Mouse (Mus musculus): ENCODE results near the gene Rfc5. TPM values are rescaled to one million over a fixed set of nuclear protein-coding genes. Genes with fewer than 3 reads are reported as not detected.
"Not testable (repeated sequence)": the region's sequence is repeated elsewhere in the genome, so short reads cannot be mapped to it uniquely, and the experiment has no call there.

The Rfc5 gene
- 15.4 and 16.8 TPM in 2 replicates for total RNA-seq (2021)
- long read RNA-seq, experiment 1, transcript Rfc5-201 (11 exons, 2,796 nt), result major isoform, 39 of 45 reads
- long read RNA-seq, experiment 1, partial matches to known transcripts, result 0 of 45 reads
- long read RNA-seq, experiment 1, other reads (novel, unspliced or antisense), result 5 of 45 reads
- long read RNA-seq, experiment 2, transcript Rfc5-201 (11 exons, 2,796 nt), result major isoform, 22 of 28 reads
- long read RNA-seq, experiment 2, partial matches to known transcripts, result 1 of 28 reads
- long read RNA-seq, experiment 2, other reads (novel, unspliced or antisense), result 5 of 28 reads

DNA sequence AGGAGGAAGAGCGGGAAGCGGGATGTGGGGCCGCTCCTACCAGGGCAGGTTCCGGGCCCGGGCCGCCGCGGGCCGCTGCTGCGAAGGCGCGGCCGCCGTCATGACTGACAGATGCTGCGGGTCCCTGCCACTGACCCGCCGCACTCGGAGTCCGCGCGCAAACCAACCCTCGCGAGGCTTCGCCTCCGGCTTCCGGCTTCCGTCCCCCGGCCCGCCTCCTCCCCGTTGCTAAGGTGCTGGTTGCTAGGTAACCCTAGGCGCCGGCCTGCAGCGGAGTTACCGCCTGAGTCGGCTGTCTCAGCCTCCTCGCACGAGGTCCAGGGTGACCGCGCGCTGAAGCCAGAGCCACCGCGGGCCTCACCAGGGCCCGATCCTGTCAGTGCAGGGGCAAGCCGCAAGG, at the start of gene Rfc5:
TSS of gene Rfc5 (minus strand) at position 171 of the 400 bp plus-strand sequence.
- DNase-seq, result peak; percentile 99

DNA sequence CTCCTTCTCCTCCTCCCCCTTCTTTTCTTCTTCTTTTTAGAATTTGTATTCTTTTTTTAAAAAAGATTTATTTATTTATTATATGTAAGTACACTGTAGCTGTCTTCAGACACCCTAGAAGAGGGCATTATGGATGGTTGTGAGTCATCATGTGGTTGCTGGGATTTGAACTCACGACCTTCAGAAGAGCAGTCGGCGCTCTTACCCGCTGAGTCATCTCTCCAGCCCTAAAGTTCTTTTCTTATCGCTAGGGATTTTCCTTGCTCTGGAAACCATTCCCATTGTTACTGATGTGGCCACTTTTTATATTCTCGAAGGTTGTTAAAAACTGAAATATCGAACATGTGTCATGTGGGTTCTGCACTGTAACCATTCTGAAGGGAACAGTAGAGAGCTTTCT, 44.7 kb upstream of the Rfc5 start:
- not testable (repeated sequence) for DNase-seq

DNA sequence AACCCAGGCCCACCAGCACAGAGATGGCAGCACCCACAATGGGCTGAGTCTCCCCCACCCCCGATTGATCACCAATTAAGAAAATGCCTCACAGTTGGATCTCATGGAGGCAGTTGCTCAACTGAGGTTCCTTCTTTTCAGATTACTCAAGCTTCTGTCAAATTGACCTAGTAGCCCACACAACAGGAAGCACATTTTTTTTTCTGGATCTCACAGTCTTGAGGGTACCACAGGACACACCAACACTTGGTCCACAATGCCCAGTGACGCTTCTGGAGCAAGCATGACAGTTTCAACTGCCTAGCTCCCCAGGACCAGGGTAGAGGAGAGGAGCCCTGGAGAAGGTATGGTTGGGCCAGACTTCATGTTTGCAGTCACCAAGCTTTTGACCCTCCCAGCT, 28.6 kb upstream of the Rfc5 start:
- DNase-seq, result no peak

DNA sequence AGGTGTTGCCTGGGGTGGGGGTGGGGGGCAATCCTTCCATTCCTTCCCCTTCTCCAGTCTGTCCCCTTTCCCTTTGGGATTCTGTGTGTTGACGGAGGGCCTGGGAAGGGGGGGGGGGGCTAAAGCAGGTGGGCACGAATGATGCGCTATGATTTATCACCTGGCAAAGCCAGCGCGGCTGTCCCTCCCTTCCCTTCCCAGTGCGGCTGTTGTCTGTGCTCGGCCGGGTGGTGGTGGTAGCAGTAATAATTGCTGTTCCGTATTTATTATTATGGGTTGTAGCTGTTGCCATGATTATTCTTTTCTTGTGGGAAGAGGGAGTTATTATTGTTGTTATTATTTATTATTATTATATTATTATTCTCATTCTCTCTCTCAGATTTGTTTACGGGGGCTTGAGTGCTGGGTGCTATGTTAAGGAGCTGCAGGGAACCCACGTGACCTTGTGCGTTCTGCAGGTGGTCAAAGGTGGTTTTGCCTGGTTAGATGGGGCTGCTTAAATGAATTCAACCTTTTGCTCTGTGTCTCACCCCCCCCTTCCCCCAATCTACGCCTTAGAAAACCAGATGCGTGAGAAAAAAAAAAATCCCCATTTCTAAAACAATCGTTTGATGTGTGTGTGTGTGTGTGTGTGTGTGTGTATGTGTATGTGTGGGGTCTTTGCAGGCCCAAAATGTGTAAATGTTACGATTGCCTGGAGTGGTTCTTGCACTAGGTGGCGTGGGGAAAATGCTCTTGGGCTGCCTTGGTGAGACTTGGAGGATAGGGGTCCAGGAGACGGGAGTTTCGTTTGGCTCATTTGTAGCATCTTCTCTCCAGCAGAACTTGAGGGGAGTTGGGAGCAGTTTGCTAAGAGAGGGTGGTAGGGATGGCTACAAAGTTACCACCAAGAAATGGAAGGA, 26.4 kb upstream of the Rfc5 start:
- DNase-seq, result no peak

DNA sequence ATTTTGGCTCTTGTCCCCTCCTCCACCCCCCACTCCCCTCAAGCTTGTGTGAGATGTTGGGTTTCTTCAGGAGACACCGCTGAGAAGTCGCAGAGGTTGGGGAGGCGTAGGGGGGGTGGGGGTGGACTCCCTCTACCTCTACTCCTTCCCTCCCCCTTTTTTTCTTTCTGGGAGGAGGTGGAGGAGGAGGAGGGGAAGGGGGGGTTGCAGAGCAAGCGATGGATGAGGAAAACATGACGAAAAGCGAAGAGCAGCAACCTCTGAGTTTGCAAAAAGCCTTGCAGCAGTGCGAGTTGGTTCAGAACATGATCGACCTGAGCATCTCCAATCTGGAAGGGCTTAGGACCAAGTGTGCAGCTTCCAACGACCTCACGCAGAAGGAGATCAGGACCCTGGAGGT, 25.8 kb upstream of the Rfc5 start:
- DNase-seq, result no peak

DNA sequence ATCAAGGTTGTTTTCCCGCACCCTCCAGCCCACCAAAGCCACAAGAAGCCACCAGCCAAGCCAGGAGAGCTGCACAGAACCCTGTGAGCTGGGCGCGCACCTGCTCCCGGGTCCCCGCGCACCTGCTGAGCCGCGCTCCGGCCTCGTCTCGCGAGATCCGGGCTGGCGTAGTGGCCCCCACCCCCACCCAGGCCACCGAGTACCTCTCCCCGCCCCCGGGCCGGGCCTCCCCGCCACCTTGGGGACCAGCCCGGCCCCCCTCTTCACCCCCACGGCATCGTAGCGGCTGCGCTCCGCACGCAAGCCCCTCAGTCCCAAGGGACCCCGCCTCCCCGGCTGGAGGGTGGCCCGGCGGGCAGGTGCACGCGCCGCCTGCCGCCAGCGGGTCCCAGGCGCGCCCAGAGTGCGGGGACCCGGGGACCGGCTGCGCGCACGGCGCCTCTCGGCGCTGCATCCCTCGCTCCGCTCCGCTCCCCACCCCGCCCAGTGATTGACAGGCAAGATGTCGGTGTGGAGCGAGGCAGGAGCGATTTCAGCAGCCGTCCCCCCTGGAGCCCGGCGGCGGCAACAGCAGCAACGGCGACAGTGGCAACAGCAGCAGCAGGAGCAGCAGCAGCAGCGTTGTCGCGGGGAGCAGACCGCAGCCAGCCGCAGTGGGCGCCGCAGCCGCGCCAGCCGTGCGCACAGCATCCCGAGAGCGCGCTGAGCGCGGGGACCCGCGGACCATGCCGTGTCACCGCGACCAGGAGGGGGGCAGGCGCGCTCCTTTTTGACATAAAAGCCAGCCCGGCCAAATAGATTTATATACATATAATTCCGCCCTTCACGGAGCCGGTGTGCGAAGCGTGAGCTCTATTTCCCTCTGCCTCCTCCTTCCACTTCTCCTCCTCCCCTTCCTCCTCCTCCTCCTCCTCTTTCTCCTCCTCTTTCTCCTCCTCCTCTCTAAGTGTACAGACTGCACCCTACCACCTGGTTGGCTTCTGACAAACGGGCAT, 25.0 kb upstream of the Rfc5 start, which contains the start of gene Ksr2:
TSS of gene Ksr2 (plus strand) at position 494 of the 995 bp plus-strand sequence.
- peak; percentile 75 for DNase-seq

DNA sequence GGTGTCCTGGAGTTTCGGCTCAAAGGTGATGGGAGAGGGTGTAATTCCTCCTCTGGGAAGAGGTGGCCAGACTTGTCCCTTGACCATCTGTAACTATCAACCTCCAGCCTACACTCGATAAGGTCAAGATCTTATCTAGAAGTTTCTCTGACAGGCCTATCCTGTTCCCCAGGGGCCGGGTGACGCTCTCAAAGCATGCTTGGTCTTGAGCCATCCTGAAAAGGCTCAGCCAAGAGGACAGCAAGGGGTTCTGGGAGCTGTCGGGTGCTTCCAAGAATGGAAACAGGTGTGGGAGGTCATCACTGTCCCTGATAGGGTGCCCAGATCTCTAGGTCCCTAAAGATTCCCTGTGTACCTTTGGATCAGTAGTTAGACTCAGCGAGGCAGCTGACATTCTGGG, 20.5 kb upstream of the Rfc5 start:
- no peak for DNase-seq

DNA sequence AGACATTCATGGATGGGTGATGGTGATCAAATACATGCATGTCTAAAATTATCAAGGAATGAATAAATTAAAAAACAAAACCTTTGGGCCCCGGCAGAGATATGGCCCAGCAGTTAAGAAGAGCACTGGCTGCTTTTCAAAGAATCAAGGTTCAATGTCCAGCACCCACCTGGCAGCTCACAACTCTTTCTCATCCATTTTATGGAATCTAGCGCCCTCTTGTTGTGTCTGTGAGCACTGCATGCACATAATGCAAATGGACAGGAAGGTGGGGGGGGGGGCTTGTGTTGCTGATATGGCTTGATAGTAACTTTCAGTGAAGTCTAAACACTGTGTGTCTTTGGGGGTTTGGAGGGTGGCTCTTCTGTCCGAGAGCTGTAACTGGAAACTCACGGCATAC, 19.4 kb upstream of the Rfc5 start:
- peak; percentile 34 for DNase-seq

DNA sequence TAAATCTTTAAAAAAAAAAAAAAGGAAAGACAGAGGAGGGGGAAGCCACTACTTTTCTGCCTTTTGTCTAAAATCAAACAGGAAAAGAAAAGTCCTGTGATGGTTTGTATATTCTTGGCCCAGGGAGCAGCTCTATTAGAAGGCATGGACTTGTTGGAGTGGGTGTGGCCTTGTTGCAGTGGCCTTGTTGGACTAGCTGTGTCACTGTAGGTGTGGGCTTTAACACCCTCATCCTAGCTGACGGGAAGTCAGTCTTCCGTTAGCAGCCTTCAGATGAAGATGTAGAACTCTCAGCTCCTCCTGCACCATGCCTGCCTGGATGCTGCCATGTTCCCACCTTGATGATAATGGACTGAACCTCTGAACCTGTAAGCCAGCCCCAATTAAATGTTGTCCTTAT, 15.8 kb upstream of the Rfc5 start:
- DNase-seq, result not testable (repeated sequence)

DNA sequence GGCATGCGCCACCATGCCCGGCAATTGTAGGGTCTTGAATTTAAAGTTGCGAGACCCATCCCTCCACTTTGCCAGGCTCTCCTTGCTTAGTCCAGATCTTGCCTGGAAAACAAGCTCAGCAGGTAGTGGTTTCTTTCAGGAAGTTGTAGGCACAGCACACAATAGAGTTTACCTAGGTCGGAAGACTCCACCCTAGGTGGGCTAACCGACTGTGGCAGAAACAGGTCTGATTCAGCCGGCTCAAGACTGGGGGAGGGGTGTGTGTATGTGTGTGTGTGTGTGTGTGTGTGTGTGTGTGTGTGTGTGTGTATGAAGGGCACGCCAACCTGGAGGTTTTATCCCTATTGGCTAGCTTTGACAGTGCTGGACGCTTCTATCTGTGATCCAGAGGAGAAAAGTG, 14.8 kb upstream of the Rfc5 start:
- DNase-seq, result no peak

DNA sequence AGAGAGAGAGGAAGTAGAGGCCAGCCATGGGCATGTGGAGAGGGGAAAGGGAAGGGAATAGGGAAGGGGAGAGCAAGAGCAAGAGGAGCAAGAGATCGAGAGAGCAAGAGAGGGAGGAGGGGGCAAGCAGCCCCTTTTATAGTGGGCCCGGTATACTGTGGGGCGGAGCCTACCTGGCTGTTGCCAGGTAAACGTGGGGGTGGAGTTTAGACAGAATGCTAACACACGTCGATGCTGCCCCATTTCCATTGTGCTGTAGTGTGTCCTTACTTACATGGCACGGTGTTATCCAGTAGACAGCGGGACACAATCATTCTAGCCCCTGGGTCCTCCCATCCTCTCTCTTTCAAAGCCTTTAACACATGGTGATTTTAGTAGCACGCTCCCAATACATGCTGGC, 10.4 kb upstream of the Rfc5 start:
- DNase-seq, result no peak

DNA sequence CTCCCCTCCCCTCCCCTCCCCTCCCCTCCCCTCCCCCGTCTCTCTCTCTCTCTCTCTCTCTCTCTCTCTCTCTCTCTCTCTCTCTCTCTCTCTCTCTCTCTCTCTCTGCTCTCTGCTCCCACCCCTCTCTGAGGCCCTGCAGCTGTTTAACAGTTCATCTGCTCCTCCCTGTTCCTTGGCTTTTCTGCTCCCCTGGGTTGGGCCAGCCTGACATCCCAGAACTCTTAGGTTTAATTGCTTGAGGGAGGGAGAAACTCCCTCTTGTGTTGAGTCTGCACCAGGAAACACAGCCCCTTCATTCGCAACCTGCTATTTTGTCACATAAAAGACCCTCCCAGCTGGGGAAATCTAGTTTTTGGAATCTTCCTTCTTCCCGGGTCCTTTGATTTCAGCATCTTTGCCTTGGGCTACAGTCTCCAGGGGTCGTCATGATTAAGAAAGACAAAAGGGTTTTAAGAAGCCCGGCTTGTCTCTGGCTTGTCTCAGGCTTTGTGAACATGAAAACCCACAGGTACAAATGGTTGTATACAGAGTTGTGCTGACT, 9.2 kb upstream of the Rfc5 start:
- no peak for DNase-seq

DNA sequence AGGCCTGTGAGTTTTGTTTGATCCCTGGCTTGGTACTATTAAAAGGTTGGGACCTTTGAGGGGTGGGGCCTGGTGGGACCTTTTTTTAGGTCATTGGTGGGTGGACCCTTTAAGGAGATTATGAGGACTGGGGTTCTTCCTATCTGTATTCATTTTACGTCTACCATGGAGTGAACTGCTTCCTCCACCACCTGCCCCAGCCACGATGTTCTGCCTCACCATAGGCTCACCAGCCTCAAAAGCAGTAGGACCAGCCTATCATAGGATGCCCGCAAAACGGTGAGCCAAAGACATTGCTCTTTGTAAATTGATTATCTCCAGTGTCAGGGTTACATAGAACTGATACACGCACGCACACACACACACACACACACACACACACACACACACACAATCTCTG, 8.5 kb upstream of the Rfc5 start:
- no peak for DNase-seq

DNA sequence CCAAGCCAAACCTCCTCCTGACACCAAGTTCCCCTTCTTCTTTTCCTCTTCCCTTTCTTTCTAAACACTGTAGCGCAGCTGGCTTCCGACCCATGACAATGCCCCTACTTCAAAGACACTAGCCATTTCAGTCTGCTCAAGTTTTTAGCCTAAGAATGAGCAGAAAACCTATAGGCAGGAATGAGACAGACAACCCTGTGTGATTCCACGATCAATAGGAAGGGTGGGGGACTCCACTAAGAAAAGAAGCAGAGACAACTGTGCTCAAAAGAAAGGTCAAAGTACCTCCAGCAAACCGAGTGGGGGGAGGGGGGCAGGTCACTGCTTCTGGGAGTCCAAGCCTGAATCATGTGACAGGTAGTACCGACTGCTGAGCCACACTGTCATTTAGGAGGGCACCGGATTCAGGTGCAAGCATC, 7.8 kb upstream of the Rfc5 start:
- no peak for DNase-seq

DNA sequence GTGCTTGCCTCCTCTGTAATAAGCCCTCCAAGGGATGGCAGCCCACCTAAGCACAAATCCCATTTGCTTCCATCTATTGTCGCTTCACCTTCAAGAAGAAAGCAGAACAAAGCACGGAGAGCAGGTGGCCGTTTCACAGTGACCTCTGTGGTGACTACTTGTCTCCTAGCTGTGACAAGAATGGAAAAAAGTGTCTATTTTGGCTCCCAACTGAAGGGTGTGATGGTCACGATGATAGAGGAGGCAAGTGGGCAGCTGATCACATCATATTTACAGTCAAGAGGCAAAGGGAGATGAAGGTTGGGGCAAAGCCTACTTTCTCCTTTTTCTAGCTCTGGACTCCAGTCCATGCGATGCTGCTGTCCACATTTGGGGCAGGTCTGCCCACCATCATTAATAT, 7.0 kb upstream of the Rfc5 start:
- no peak for DNase-seq

DNA sequence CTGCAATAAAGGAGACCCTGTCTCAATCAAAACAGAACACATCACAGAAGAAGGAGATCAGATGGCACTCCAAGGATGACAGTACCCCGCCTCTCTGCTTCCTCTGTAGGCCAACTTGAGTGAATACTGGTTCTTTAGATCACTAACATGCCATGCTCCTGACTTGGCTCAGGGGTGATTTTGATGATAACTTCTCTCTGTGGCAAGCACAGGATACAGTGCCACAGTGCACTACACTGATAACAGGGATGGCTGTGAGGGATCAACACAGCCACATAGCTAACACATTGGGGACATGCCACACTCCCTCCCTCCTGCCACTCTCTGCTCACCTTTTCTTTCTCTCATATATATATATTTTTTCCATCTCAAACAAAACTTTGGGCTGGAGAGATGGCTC, 2.0 kb upstream of the Rfc5 start:
- no peak for DNase-seq

DNA sequence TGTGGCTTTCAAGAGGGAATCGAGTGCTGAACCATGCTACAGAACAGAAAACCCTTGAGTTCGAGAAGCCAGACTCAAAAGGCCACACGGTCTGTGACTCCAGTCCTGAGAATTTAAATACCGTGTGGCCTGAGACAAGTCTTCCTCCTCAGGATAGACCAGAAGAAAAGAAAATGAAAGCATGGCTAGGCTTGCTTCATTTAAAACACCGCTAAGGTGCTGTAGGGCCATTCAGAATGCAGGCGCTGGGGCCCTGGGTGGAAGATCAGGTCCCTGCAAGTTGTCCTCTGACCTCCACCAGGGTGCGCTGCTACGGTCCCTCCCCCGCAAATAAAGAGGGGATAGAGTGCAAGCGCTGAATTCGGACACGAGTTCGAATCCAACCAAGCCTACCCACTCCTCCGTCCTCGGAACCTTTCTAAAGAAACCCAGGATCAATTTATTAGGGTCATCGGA, 523 bp downstream of the Rfc5 start:
- DNase-seq, result peak; percentile 79

DNA sequence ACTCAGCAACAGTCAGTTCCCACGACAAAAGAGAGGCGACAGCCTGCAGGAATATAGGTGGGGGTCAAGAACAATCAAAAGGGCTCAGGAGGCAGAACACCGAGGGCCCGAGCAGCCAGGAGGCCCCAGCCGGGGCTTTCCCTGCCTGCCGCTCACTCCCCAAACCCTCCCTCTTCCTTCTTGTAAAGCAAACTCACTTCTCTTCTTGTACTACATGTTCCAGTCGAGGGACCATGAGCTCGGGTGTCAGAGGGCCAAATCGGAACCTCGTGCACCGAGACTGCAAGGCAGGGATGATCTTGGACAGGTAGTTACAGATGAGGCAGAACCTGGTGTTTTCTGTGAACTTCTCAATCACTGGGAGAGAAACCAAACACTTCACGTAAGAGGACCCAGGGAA, 5.6 kb downstream of the Rfc5 start:
- no peak for DNase-seq

DNA sequence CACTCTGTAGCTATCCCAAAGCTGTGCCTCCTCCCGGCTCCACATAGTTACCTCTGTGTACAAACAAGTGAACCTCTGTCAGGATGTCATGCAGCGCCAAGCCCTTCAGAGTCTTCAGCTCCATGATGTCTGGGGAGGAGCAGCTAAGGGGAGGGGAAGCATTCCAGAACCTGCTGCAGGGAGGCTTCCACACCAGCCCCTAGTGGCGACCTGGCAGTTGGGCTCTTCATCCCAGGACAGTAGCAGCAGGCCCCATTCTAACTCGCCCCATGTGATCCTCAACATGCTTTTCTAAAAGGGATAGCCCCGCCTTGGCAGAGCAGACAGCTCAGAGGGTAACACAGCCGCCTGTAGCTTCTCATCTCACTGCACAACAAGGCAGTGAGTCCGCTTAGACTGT, 7.1 kb downstream of the Rfc5 start:
- no peak for DNase-seq

DNA sequence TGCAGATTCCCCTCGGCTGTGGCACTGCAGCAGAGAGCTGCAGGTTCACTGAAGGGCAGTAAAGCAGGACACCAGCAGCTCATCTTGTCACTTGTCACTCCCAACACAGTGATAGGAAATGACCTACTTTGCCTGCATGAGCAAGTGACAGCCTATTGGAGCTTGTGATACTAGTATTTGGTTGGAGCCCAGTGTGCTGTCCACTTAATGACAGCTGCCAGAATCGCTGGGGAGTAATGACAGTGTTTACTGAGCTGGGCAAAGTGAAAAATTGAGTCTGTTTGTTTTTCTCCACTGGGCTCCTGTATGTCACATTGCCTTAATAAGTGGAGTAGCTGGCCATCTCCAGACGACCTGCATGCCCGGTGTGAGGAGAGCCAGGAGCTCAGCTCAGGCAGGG, 8.6 kb downstream of the Rfc5 start:
- no peak for DNase-seq

DNA sequence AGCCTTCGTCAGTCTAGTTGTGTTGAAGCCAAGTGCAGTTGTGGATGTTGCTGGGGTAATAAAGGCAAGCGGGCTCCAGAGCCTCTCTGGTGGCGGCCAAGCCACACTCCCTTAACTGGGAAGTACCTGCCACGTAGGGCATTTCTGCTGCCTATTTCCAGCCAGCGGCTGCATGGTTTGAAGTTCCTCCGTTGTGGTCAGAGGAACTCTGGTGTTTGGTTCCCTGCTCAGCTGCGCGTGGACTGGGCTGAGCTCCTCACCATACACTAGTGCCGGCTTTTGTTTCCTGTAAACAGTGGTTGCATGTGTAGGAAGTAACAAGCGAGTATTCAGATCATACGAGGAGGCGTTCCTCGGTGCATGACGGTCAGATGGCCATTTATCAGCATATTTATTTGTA, 11.1 kb downstream of the Rfc5 start:
- DNase-seq, result not testable (repeated sequence)

DNA sequence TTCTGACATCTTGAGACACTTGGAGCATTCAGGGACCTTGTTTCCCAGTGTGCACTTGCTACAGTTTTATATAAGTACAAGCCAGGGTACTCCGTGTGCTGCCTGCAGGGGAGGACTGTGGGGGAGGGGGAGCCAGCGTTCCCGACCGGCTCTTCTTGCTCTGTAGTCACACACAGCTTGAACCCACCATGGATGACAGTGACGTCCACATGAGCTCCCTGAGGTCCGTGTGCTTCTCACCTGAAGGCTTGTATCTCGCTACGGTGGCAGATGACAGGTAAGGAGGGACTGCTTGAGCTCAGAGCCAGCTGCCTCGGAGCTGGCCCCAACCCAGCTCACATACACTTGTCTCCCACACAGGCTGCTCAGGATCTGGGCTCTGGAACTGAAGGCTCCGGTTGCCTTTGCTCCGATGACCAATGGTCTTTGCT, 12.5 kb downstream of the Rfc5 start:
- no peak for DNase-seq
